20 mouse cellular contexts compared by ENCODE assay signal in genomic region chr8:125240763-125241162, GRCm38 (mm10).
"Had no signal": no experiment of that assay in that cellular context is flagged by ENCODE, and none has a peak within 500 bp of the region (broad histone marks: within the 10 kb centered on the region; RNA-seq: fewer than 3 reads in every experiment).

No protein-coding gene starts in this region.

- H3K27ac ChIP-seq: kidney, postnatal 0 days; liver, embryonic 13.5 days; midbrain, embryonic 13.5 days had no signal

- ATAC-seq: intestine, embryonic 15.5 days; midbrain, embryonic 13.5 days; midbrain, embryonic 16.5 days had no signal

- H3K27me3 ChIP-seq: intestine, embryonic 15.5 days; liver, embryonic 13.5 days; stomach, embryonic 15.5 days had no signal

- H3K4me1 ChIP-seq: liver, embryonic 13.5 days; megakaryocyte, embryonic 14.5 days had no signal

- H3K9me3 ChIP-seq: intestine, embryonic 15.5 days; liver, embryonic 13.5 days; midbrain, embryonic 10.5 days; midbrain, embryonic 13.5 days; stomach, embryonic 15.5 days had no signal

- H3K36me3 ChIP-seq: intestine, embryonic 15.5 days; liver, embryonic 13.5 days; midbrain, embryonic 10.5 days; midbrain, embryonic 13.5 days; stomach, embryonic 15.5 days had no signal

- DNase-seq: kidney, adult 11 months; kidney, adult 8-10 months; kidney, postnatal 4 days; left cerebral cortex, postnatal 4 days; liver, embryonic 13.5 days; lung, adult 2 months; lung, postnatal 14 days; lung, postnatal 4 days; right cerebral cortex, adult 18-20 months; right cerebral cortex, postnatal 25 days; spleen, adult 18-20 months; thymus, postnatal 25 days had no signal

- H3K4me3 ChIP-seq: intestine, embryonic 15.5 days; liver, embryonic 13.5 days; megakaryocyte, embryonic 14.5 days; midbrain, embryonic 10.5 days; midbrain, embryonic 13.5 days; myocyte; stomach, embryonic 15.5 days had no signal

- H3K9ac ChIP-seq: intestine, embryonic 15.5 days; liver, embryonic 13.5 days; midbrain, embryonic 13.5 days; stomach, embryonic 15.5 days had no signal

- H3K4me2 ChIP-seq: intestine, embryonic 15.5 days; liver, embryonic 13.5 days; midbrain, embryonic 13.5 days; stomach, embryonic 15.5 days had no signal
